Comparison of ENCODE assay signal across 9 mouse cellular contexts in the genomic region with DNA sequence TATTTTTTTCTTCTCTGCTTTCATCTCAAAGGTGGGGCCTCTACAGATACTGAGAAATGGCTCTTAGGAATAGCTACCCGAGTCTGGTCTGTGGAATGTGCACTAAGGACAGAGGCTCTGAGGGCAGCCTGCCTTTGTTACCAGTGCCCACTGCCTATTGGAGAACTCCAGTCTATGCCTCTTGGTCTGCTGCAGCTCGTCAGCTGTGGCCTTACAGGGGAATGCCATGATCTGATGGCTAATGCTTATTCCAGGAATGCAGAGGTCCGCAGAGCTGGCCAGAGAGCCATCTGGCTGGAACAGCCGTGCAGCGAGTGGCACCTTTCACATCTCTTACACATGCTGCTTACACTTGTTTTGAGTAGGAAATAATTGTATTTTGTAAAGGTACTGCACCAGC. TPM values are rescaled to one million over a fixed set of nuclear protein-coding genes. Genes with fewer than 3 reads are reported as not detected.
A peak's percentile ranks its signal among the peaks of the same experiment; 100 is the strongest.
DNase-seq lines count a peak whose midpoint lies in the region; ATAC-seq lines count a peak whose summit lies in the region.
"Had no signal": no experiment of that assay in that cellular context is flagged by ENCODE, and none has a peak within 500 bp of the region (broad histone marks: within the 10 kb centered on the region; RNA-seq: fewer than 3 reads in every experiment).

No protein-coding gene starts in this region.

- ATAC-seq in heart, embryonic 13.5 days (ENCODE audit: extremely low read depth, insufficient number of reproducible peaks, low FRiP score, low TSS enrichment) = no peak
- no peak for ATAC-seq in hindbrain, embryonic 16.5 days
- ATAC-seq in midbrain, embryonic 16.5 days = no peak

- H3K4me3 ChIP-seq in heart, embryonic 13.5 days = peak overlapping the region; percentile 96
- H3K4me3 ChIP-seq in embryonic facial prominence, embryonic 10.5 days = peak overlapping the region; percentile 96
- H3K4me3 ChIP-seq in hindbrain, embryonic 16.5 days (ENCODE audit: low read length) = peak overlapping the region; percentile 86
- H3K4me3 ChIP-seq in midbrain, embryonic 16.5 days (ENCODE audit: low read depth, low read length) = peak overlapping the region; percentile 78; the same call in 1 of the 2 replicates

- DNase-seq in heart, adult 18-20 months = no peak
- peak; percentile 13 for DNase-seq in embryonic facial prominence, embryonic 10.5 days (ENCODE audit: low spot score)
- no peak for DNase-seq in spleen, postnatal 10 days (ENCODE audit: low spot score in 2 of 2)
- no peak for DNase-seq in layer of hippocampus, postnatal 14 days (ENCODE audit: low spot score in 2 of 2)
- no peak for DNase-seq in thymus, postnatal 4 days

- peak overlapping the region; percentile 71 for H3K4me2 ChIP-seq in heart, embryonic 13.5 days
- peak overlapping the region; percentile 84 for H3K4me2 ChIP-seq in hindbrain, embryonic 16.5 days (ENCODE audit: low read length)
- H3K4me2 ChIP-seq in midbrain, embryonic 16.5 days (ENCODE audit: low read length) = peak overlapping the region; percentile 74

- H3K27ac ChIP-seq in heart, embryonic 13.5 days (replicated peaks) = peak overlapping the region; percentile 77
- no peak overlapping the region for H3K27ac ChIP-seq in embryonic facial prominence, embryonic 10.5 days (replicated peaks)
- H3K27ac ChIP-seq in hindbrain, embryonic 16.5 days (ENCODE audit: low read depth, low read length) = no peak overlapping the region; the same call in 1 of the 2 replicates
- H3K27ac ChIP-seq in midbrain, embryonic 16.5 days (ENCODE audit: low read length) = no peak overlapping the region

- H3K36me3 ChIP-seq in heart, embryonic 13.5 days = peaks cover 26% of the 10 kb centered on the region
- H3K36me3 ChIP-seq in embryonic facial prominence, embryonic 10.5 days (replicated peaks) = peaks cover 29% of the 10 kb centered on the region
- no peaks in the 10 kb centered on the region; the same call in 1 of the 2 replicates for H3K36me3 ChIP-seq in hindbrain, embryonic 16.5 days (ENCODE audit: control insufficient read depth, insufficient read depth, low read length)
- H3K36me3 ChIP-seq in midbrain, embryonic 16.5 days (ENCODE audit: control insufficient read depth, insufficient read depth, low read length) = peaks cover 7% of the 10 kb centered on the region; the same call in 1 of the 2 replicates

- peak overlapping the region; percentile 100 for H3K9ac ChIP-seq in heart, embryonic 13.5 days
- peak overlapping the region; percentile 51; the same call in 1 of the 2 replicates for H3K9ac ChIP-seq in hindbrain, embryonic 16.5 days (ENCODE audit: low read depth, low read length)
- H3K9ac ChIP-seq in midbrain, embryonic 16.5 days (ENCODE audit: low read depth, low read length) = peak overlapping the region; percentile 46; the same call in 1 of the 2 replicates

- H3K4me1 ChIP-seq in heart, embryonic 13.5 days = peaks cover 80% of the 10 kb centered on the region
- H3K4me1 ChIP-seq in embryonic facial prominence, embryonic 10.5 days = peaks cover 32% of the 10 kb centered on the region
- peaks cover 55% of the 10 kb centered on the region for H3K4me1 ChIP-seq in hindbrain, embryonic 16.5 days (ENCODE audit: control insufficient read depth, insufficient read depth, low read depth, low read length)
- H3K4me1 ChIP-seq in midbrain, embryonic 16.5 days (ENCODE audit: control insufficient read depth, insufficient read depth, low read length) = peaks cover 59% of the 10 kb centered on the region

- no peaks in the 10 kb centered on the region for H3K27me3 ChIP-seq in heart, embryonic 13.5 days (replicated peaks)
- no peaks in the 10 kb centered on the region for H3K27me3 ChIP-seq in embryonic facial prominence, embryonic 10.5 days (replicated peaks; ENCODE audit: low read depth, poor library complexity, severe bottlenecking)
- no peaks in the 10 kb centered on the region for H3K27me3 ChIP-seq in hindbrain, embryonic 16.5 days (replicated peaks; ENCODE audit: control insufficient read depth, insufficient read depth, low read length)
- no peaks in the 10 kb centered on the region for H3K27me3 ChIP-seq in midbrain, embryonic 16.5 days (ENCODE audit: control insufficient read depth, insufficient read depth, low read depth, low read length)
- H3K27me3 ChIP-seq: CH12.LX had no signal

- 22% methylated on average over 5 of the region's 5 CpGs for WGBS in heart, embryonic 13.5 days
- WGBS in embryonic facial prominence, embryonic 10.5 days = 71% methylated on average over 5 of the region's 5 CpGs
- WGBS in hindbrain, embryonic 16.5 days = 35% methylated on average over 5 of the region's 5 CpGs
- WGBS in midbrain, embryonic 16.5 days = 55% methylated on average over 5 of the region's 5 CpGs

- no peaks in the 10 kb centered on the region for H3K9me3 ChIP-seq in heart, embryonic 13.5 days
- H3K9me3 ChIP-seq in embryonic facial prominence, embryonic 10.5 days = no peaks in the 10 kb centered on the region
- no peaks in the 10 kb centered on the region for H3K9me3 ChIP-seq in hindbrain, embryonic 16.5 days (ENCODE audit: control insufficient read depth, low read length)
- no peaks in the 10 kb centered on the region for H3K9me3 ChIP-seq in midbrain, embryonic 16.5 days (replicated peaks; ENCODE audit: control insufficient read depth, low read length, poor library complexity, severe bottlenecking)

RNA-seq across cellular contexts. Expression of a gene that starts 2.4 kb away (rescaled TPM):
- 86.6 and 89.5 TPM in 2 replicates for polyA plus RNA-seq in heart, embryonic 13.5 days (2015; fragmentation: Nextera tagmentation; extraction: Ambion mirVana)
- 100 to 1,000 TPM; 157 to 176 TPM for total RNA-seq in heart, adult 18-20 months (2021)
- polyA plus RNA-seq in embryonic facial prominence, embryonic 10.5 days (2016; fragmentation: Nextera tagmentation; extraction: Ambion mirVana) = 92.9 and 95.8 TPM in 2 replicates
- 234 and 268 TPM in 2 replicates for polyA plus RNA-seq in hindbrain, embryonic 16.5 days (2015; fragmentation: Nextera tagmentation; extraction: Ambion mirVana)
- polyA plus RNA-seq in midbrain, embryonic 16.5 days (2015; fragmentation: Nextera tagmentation; extraction: Ambion mirVana) = 240 and 243 TPM in 2 replicates
- total RNA-seq in layer of hippocampus, postnatal 14 days (2021) = 1,000 to 10,000 TPM in 1 of 2 experiments, 100 to 1,000 TPM in 1; 959 to 1,004 TPM

RNA-seq across cellular contexts. Expression of a gene that starts 32.5 kb away (rescaled TPM):
- 33.1 and 39.7 TPM in 2 replicates for polyA plus RNA-seq in heart, embryonic 13.5 days (2015; fragmentation: Nextera tagmentation; extraction: Ambion mirVana)
- 10 to 100 TPM; 22.7 to 24.7 TPM for total RNA-seq in heart, adult 18-20 months (2021)
- 78.1 and 79.6 TPM in 2 replicates for polyA plus RNA-seq in embryonic facial prominence, embryonic 10.5 days (2016; fragmentation: Nextera tagmentation; extraction: Ambion mirVana)
- 59.6 and 66.0 TPM in 2 replicates for polyA plus RNA-seq in hindbrain, embryonic 16.5 days (2015; fragmentation: Nextera tagmentation; extraction: Ambion mirVana)
- polyA plus RNA-seq in midbrain, embryonic 16.5 days (2015; fragmentation: Nextera tagmentation; extraction: Ambion mirVana) = 65.3 and 72.9 TPM in 2 replicates
- total RNA-seq in layer of hippocampus, postnatal 14 days (2021) = 10 to 100 TPM; 44.8 to 47.3 TPM

Comparison
In these comparisons a context has a peak if more than half of its experiments do, and no peak if none do; other contexts are left out.
1. H3K9ac ChIP-seq: peak in every context shown above with its lines; median percentile 100 in heart, embryonic 13.5 days; 51 in hindbrain, embryonic 16.5 days; 46 in midbrain, embryonic 16.5 days.